Mouse (Mus musculus) forebrain, embryonic 10.5 days (tissue): ENCODE results near the gene H2al1c. TPM values are rescaled to one million over a fixed set of nuclear protein-coding genes. Genes with fewer than 3 reads are reported as not detected.
"Not testable (repeated sequence)": the region's sequence is repeated elsewhere in the genome, so short reads cannot be mapped to it uniquely, and the experiment has no call there.

Experiments
- DNase-seq: peaks from one replicate; pipeline ENCODE4 v3.0.0-alpha.2; 2017; ENCODE audit warnings: low spot score; ENCODE audit errors: extremely low spot score
- H3K27ac ChIP-seq: fragments of 300-500 bp; sonication (generic); 2 replicates; pipeline ENCODE4 v1.5.1; 2016; ENCODE audit warnings: mild to moderate bottlenecking
- H3K27me3 ChIP-seq: fragments of 300-500 bp; sonication (generic); 2 replicates; pipeline ENCODE4 v1.6.1; 2016; ENCODE audit warnings: mild to moderate bottlenecking; ENCODE audit not compliant: poor library complexity, severe bottlenecking
- H3K36me3 ChIP-seq: fragments of 300-500 bp; sonication (generic); replicated peaks from 2 replicates; pipeline ENCODE4 v1.6.1; 2016; ENCODE audit warnings: mild to moderate bottlenecking, moderate library complexity
- H3K4me1 ChIP-seq: fragments of 300-500 bp; sonication (generic); 2 replicates; pipeline ENCODE4 v1.6.1; 2016
- H3K4me3 ChIP-seq: fragments of 300-500 bp; sonication (generic); 2 replicates; pipeline ENCODE4 v1.5.1; 2016; ENCODE audit warnings: mild to moderate bottlenecking, moderate library complexity
- H3K9me3 ChIP-seq: fragments of 300-500 bp; sonication (generic); 2 replicates; pipeline ENCODE4 v1.6.1; 2016; ENCODE audit warnings: mild to moderate bottlenecking, moderate library complexity
- WGBS: fragments of 180-500 bp; shearing (Covaris S2); methylation state at CpG from one replicate; pipeline ENCODE4 v1.1.7; 2016; 5-methylcytosine and 5-hydroxymethylcytosine counted together
- polyA plus RNA-seq: library from polyadenylated mRNA; unstranded; fragments of >200 nt; fragmentation: Nextera tagmentation; extraction: Ambion mirVana; gene quantifications from 2 replicates; pipeline ENCODE4 v1.2.1, GENCODE M21; 2016

The H2al1c gene
- polyA plus RNA-seq = not detected in 2 replicates

- DNase-seq, H3K4me3 ChIP-seq, H3K27ac ChIP-seq, H3K4me1 ChIP-seq, H3K27me3 ChIP-seq, H3K36me3 ChIP-seq, H3K9me3 ChIP-seq: not testable (repeated sequence)
- WGBS = 88% methylated on average over 1 of the region's 6 CpGs
Measured at GRCm38 (mm10) chrX:11305355-11305754, at the start of gene H2al1c. H2al1c (plus strand) TSS chrX:11305655.

DNA sequence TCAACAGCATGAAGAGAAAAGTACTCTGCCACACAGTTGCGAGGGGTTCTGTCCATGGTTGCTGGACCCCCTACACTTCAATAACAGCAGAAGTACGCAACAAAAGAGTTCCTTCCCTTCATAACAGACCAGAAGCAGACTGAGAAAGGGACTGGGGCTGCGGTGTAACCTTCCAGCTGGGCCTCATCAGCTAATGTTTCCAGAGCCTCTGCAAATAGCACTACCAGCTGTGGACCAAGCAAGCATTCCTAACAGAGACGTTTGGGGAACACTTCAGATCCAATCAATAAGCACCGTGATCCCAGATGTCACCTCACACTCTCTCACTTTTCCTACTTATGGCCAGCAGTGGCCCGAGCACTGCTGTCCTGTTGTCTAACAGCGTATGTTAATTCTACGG, 40.5 kb upstream of the H2al1c start:
- Histone ChIP-seq H3K4me1 (no peaks in the 10 kb centered on the region), H3K36me3 (no peaks in the 10 kb centered on the region), H3K4me3 (no peak overlapping the region), H3K9me3 (no peaks in the 10 kb centered on the region), H3K27ac (no peak overlapping the region), H3K27me3 (peaks cover 90% of the 10 kb centered on the region)
- DNase-seq = no peak
- 84% methylated on average over 8 of the region's 8 CpGs for WGBS

DNA sequence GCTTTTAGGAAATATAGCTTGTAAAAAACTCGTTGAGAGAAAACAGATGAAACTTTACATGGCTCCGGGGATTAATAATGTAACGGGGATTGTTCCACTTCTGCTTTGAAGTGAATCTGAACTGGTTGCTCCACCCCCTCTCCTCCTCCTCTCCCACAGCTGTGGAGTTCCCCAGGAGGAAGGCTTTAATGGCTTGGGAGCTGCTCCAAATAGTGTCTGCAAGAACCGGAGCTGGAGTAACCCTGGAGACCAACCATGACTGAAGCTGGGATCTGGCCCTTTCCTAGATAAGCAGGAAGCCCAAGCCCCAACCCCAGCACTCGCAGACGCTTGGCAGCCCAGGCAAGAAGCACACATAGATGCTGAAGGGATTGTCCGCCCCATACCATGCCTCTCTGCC, 37.7 kb upstream of the H2al1c start:
- Histone ChIP-seq H3K9me3 (no peaks in the 10 kb centered on the region), H3K36me3 (no peaks in the 10 kb centered on the region), H3K4me3 (no peak overlapping the region), H3K4me1 (no peaks in the 10 kb centered on the region), H3K27me3 (peaks cover 84% of the 10 kb centered on the region), H3K27ac (no peak overlapping the region)
- DNase-seq = no peak
- WGBS = 72% methylated on average over 7 of the region's 7 CpGs

DNA sequence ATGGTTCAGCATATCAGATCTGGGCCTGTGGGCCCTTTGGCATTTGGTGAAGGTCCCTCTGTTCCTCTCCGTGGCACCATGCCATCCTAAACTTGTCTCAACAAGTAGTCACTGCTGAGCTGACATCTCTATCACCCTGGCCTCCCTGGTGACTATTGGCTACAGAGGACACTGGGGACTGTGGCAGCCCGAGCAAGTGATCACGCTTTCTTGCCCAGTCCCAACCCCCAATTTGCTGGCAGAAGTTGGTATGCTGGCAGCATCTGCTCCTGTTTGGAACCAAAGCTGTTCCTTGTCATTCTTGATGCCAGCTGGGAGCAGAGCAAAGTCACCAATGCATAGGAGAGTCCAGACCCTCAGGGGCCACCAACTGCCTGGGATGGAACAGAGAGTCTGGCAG, 36.4 kb upstream of the H2al1c start:
- no peaks in the 10 kb centered on the region for H3K36me3 ChIP-seq
- no peaks in the 10 kb centered on the region for H3K9me3 ChIP-seq
- DNase-seq = no peak
- H3K27me3 ChIP-seq = peaks cover 89% of the 10 kb centered on the region
- 84% methylated on average over 3 of the region's 3 CpGs for WGBS
- no peak overlapping the region for H3K4me3 ChIP-seq
- H3K4me1 ChIP-seq = no peaks in the 10 kb centered on the region
- no peak overlapping the region for H3K27ac ChIP-seq

DNA sequence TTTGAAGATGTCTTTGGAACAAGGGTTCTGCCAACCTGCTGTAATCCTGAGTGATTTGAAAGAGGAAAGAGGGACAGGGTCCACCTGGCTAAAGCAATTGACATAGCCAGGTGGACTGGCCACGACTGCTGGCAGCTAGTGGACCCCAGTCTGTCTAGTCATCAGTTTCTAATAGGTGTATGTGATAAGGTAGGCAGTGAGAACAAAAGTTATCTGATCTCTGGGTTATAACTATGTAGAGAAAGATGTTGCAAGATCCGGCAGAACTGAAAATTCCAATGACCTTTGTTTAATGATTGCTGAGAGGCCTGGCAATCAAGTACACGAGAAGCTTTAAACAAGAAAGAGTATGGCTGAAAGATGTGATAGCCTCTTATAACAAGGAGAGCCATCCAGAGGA, 32.3 kb upstream of the H2al1c start:
- Histone ChIP-seq H3K27me3 (peaks cover 76% of the 10 kb centered on the region), H3K27ac (no peak overlapping the region), H3K4me3 (no peak overlapping the region), H3K4me1 (no peaks in the 10 kb centered on the region), H3K36me3 (no peaks in the 10 kb centered on the region), H3K9me3 (no peaks in the 10 kb centered on the region)
- DNase-seq = no peak
- WGBS = 83% methylated on average over 3 of the region's 3 CpGs

GRCm38 (mm10) chrX:11277083-11277482, 28.4 kb upstream of the H2al1c start:
- 82% methylated on average over 6 of the region's 6 CpGs for WGBS
- H3K36me3 ChIP-seq = no peaks in the 10 kb centered on the region
- H3K27me3 ChIP-seq = peaks cover 71% of the 10 kb centered on the region
- H3K9me3 ChIP-seq = no peaks in the 10 kb centered on the region
- H3K4me3 ChIP-seq = no peak overlapping the region
- H3K27ac ChIP-seq = no peak overlapping the region
- H3K4me1 ChIP-seq = no peaks in the 10 kb centered on the region
- no peak for DNase-seq

GRCm38 (mm10) chrX:11280741-11281140, 24.7 kb upstream of the H2al1c start:
- Histone ChIP-seq H3K4me3 (no peak overlapping the region), H3K4me1 (no peaks in the 10 kb centered on the region)
- 80% methylated on average over 2 of the region's 2 CpGs for WGBS

GRCm38 (mm10) chrX:11288306-11288882, 17.1 kb upstream of the H2al1c start:
- H3K27ac ChIP-seq = no peak overlapping the region
- H3K4me1 ChIP-seq = no peaks in the 10 kb centered on the region
- 89% methylated on average over 14 of the region's 14 CpGs for WGBS
- no peaks in the 10 kb centered on the region for H3K36me3 ChIP-seq
- peaks cover 70% of the 10 kb centered on the region for H3K27me3 ChIP-seq
- DNase-seq = no peak
- peaks cover 3% of the 10 kb centered on the region; the same call in 1 of the 2 replicates for H3K9me3 ChIP-seq
- H3K4me3 ChIP-seq = no peak overlapping the region

More at GRCm38 (mm10) chrX:11280741-11281140, 24.7 kb upstream of the H2al1c start:
- Histone ChIP-seq H3K27ac (no peak overlapping the region), H3K27me3 (peaks cover 54% of the 10 kb centered on the region), H3K9me3 (peaks cover 3% of the 10 kb centered on the region; the same call in 1 of the 2 replicates), H3K36me3 (no peaks in the 10 kb centered on the region)
- DNase-seq = no peak

- no peaks in the 10 kb centered on the region for H3K36me3 ChIP-seq
- H3K4me1 ChIP-seq = no peaks in the 10 kb centered on the region
- DNase-seq = no peak
- H3K4me3 ChIP-seq = no peak overlapping the region
- WGBS = 44% methylated on average over 4 of the region's 4 CpGs
- peaks cover 76% of the 10 kb centered on the region for H3K27me3 ChIP-seq
- H3K27ac ChIP-seq = no peak overlapping the region
- H3K9me3 ChIP-seq = no peaks in the 10 kb centered on the region
Measured at GRCm38 (mm10) chrX:11289244-11289643, 16.2 kb upstream of the H2al1c start.

GRCm38 (mm10) chrX:11298957-11299356, 6.5 kb upstream of the H2al1c start, which contains the start of gene H2al1a:
H2al1a (plus strand) TSS chrX:11299257.
- not testable (repeated sequence) for H3K36me3 ChIP-seq, H3K9me3 ChIP-seq, DNase-seq, H3K27ac ChIP-seq, H3K4me1 ChIP-seq, H3K4me3 ChIP-seq
- H3K27me3 ChIP-seq = peaks cover 32% of the 10 kb centered on the region
- WGBS = no CpG with 5 or more reads among the region's 3 CpGs

DNA sequence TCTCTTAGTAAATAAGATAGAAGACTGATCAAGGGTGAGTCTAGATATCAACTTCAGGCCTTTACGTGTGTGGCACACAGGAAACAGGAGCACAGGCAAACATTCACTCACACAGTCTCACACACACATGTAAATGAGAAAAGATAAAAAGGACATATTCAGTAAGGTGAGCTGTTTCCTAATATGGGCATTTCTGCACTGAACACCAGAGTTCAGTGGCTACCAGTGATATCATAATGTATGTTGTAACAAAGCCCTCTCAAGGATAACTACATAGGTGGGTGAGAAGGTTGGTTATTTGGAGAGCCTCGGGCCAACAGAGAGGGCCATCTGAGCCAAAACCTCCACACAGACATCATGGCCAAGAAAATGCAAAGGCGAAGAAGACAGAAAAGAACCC, 3.3 kb upstream of the H2al1c start, which contains the start of gene H2al1b:
Gene H2al1b, plus strand, starts transcription at position 301 of the 400 bp plus-strand sequence.
- not testable (repeated sequence) for H3K27ac ChIP-seq, H3K36me3 ChIP-seq, H3K9me3 ChIP-seq, H3K4me3 ChIP-seq, DNase-seq, H3K27me3 ChIP-seq, H3K4me1 ChIP-seq
- 93% methylated on average over 1 of the region's 3 CpGs for WGBS

- not testable (repeated sequence) for H3K27ac ChIP-seq, H3K9me3 ChIP-seq, DNase-seq, H3K4me3 ChIP-seq, H3K27me3 ChIP-seq, H3K4me1 ChIP-seq, H3K36me3 ChIP-seq
- WGBS = no CpG with 5 or more reads among the region's 6 CpGs
Measured at GRCm38 (mm10) chrX:11308524-11308923, 3.1 kb downstream of the H2al1c start, which contains the start of gene H2al1d. H2al1d (plus strand) TSS chrX:11308824.

DNA sequence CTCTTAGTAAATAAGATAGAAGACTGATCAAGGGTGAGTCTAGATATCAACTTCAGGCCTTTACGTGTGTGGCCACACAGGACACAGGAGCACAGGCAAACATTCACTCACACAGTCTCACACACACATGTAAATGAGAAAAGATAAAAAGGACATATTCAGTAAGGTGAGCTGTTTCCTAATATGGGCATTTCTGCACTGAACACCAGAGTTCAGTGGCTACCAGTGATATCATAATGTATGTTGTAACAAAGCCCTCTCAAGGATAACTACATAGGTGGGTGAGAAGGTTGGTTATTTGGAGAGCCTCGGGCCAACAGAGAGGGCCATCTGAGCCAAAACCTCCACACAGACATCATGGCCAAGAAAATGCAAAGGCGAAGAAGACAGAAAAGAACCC, 6.2 kb downstream of the H2al1c start, which contains the start of gene H2al1e:
Gene H2al1e, plus strand, starts transcription at position 301 of the 400 bp plus-strand sequence.
- H3K4me1 ChIP-seq, DNase-seq, H3K36me3 ChIP-seq, H3K9me3 ChIP-seq, H3K27ac ChIP-seq, H3K4me3 ChIP-seq, H3K27me3 ChIP-seq: not testable (repeated sequence)
- no CpG with 5 or more reads among the region's 3 CpGs for whole genome bisulfite sequencing
